ENCODE assay signal across 8 mouse cellular contexts in genomic region chr2:151978494-151978893, GRCm38 (mm10). TPM values are rescaled to one million over a fixed set of nuclear protein-coding genes. Genes with fewer than 3 reads are reported as not detected.
DNase-seq lines count a peak whose midpoint lies in the region; ATAC-seq lines count a peak whose summit lies in the region.

No protein-coding gene starts in this region.

- H3K4me3 ChIP-seq in forebrain, embryonic 12.5 days (replicated peaks): peak overlapping the region; percentile 80
- H3K4me3 ChIP-seq in midbrain, embryonic 16.5 days (ENCODE audit: low read depth, low read length): no peak overlapping the region

- 0 out of 2 replicates have a peak, but pooled peaks cover 11% of the 10 kb centered on the region for H3K36me3 ChIP-seq in forebrain, embryonic 12.5 days (replicated peaks)
- H3K36me3 ChIP-seq in midbrain, embryonic 16.5 days (ENCODE audit: control insufficient read depth, insufficient read depth, low read length): no peaks in the 10 kb centered on the region

- peak; percentile 38 for DNase-seq in kidney, adult 18-20 months
- no peak for DNase-seq in kidney, postnatal 4 days
- peak; percentile 45 for DNase-seq in kidney, postnatal 10 days
- DNase-seq in spleen, postnatal 14 days (ENCODE audit: low spot score in 2 of 2): no peak
- DNase-seq in gastrocnemius, postnatal 14 days: no peak
- no peak for DNase-seq in gastrocnemius, postnatal 36 days

- no peaks in the 10 kb centered on the region for H3K9me3 ChIP-seq in forebrain, embryonic 12.5 days
- H3K9me3 ChIP-seq in midbrain, embryonic 16.5 days (replicated peaks; ENCODE audit: control insufficient read depth, low read length, poor library complexity, severe bottlenecking): no peaks in the 10 kb centered on the region

- H3K27ac ChIP-seq in forebrain, embryonic 12.5 days: no peak overlapping the region
- H3K27ac ChIP-seq in midbrain, embryonic 16.5 days (ENCODE audit: low read length): no peak overlapping the region

- peak overlapping the region; percentile 84 for H3K4me2 ChIP-seq in forebrain, embryonic 12.5 days
- H3K4me2 ChIP-seq in midbrain, embryonic 16.5 days (ENCODE audit: low read length): peak overlapping the region; percentile 59; the same call in 1 of the 2 replicates

- no peak for ATAC-seq in forebrain, embryonic 12.5 days (ENCODE audit: low FRiP score)
- ATAC-seq in midbrain, embryonic 16.5 days: no peak

- WGBS in forebrain, embryonic 12.5 days: 72% methylated on average over 6 of the region's 6 CpGs
- 77% methylated on average over 6 of the region's 6 CpGs for WGBS in midbrain, embryonic 16.5 days

- H3K27me3 ChIP-seq in forebrain, embryonic 12.5 days: no peaks in the 10 kb centered on the region
- no peaks in the 10 kb centered on the region for H3K27me3 ChIP-seq in midbrain, embryonic 16.5 days (ENCODE audit: control insufficient read depth, insufficient read depth, low read depth, low read length)

- intact Hi-C loops in gastrocnemius, postnatal 14 days (cut with DNase I; ENCODE audit: low total_unique reads): no loop called here
- intact Hi-C loops in gastrocnemius, postnatal 36 days (cut with DNase I): no loop called here

- peaks cover 63% of the 10 kb centered on the region for H3K4me1 ChIP-seq in forebrain, embryonic 12.5 days
- H3K4me1 ChIP-seq in midbrain, embryonic 16.5 days (ENCODE audit: control insufficient read depth, insufficient read depth, low read length): peaks cover 18% of the 10 kb centered on the region

- H3K9ac ChIP-seq in forebrain, embryonic 12.5 days: peak overlapping the region; percentile 85; the same call in 1 of the 2 replicates
- no peak overlapping the region for H3K9ac ChIP-seq in midbrain, embryonic 16.5 days (ENCODE audit: low read depth, low read length)

RNA-seq across cellular contexts. Expression of gene Fam110a, which starts 1.5 kb away (rescaled TPM):
- polyA plus RNA-seq in forebrain, embryonic 12.5 days (2016; fragmentation: Nextera tagmentation; extraction: Ambion mirVana): 90.2 and 96.2 TPM in 2 replicates
- polyA plus RNA-seq in midbrain, embryonic 16.5 days (2015; fragmentation: Nextera tagmentation; extraction: Ambion mirVana): 57.5 and 59.1 TPM in 2 replicates
- total RNA-seq in gastrocnemius, postnatal 14 days (2021): 1 to 10 TPM; 3.8 to 4.8 TPM
- 1 to 10 TPM; 2.5 to 2.6 TPM for total RNA-seq in gastrocnemius, postnatal 36 days (2021)

RNA-seq across cellular contexts. Expression of gene Slc52a3, which starts 17.8 kb away (rescaled TPM):
- polyA plus RNA-seq in forebrain, embryonic 12.5 days (2016; fragmentation: Nextera tagmentation; extraction: Ambion mirVana): 0.54 and 0.78 TPM in 2 replicates
- 1.0 and 1.4 TPM in 2 replicates for polyA plus RNA-seq in midbrain, embryonic 16.5 days (2015; fragmentation: Nextera tagmentation; extraction: Ambion mirVana)
- 1 to 10 TPM; 1.3 to 1.4 TPM for total RNA-seq in gastrocnemius, postnatal 14 days (2021)
- total RNA-seq in gastrocnemius, postnatal 36 days (2021): under 1 TPM; 0.36 to 0.91 TPM

Comparison
In these comparisons a context has a peak if more than half of its experiments do, and no peak if none do; other contexts are left out.
1. DNase-seq: peak in kidney, adult 18-20 months (single experiment) and kidney, postnatal 10 days (single experiment); none in kidney, postnatal 4 days (0 of 2), spleen, postnatal 14 days (0 of 2), gastrocnemius, postnatal 14 days (single experiment) and gastrocnemius, postnatal 36 days (0 of 2).